Mouse (Mus musculus): ENCODE data around the gene Fgf13.

GRCm38 (mm10) chrX:59589050-59589449 lies 21.2 kb upstream of the Fgf13 start:
- TF ChIP-seq CTCF (IDR thresholded peaks at IDR 0.05; ENCODE audit: extremely low read depth, insufficient read depth, insufficient read length, insufficient replicate concordance) (no peak), POLR2A (IDR thresholded peaks at IDR 0.05; ENCODE audit: low read depth, low read length) (no peak)
